Mouse (Mus musculus): ENCODE measurements at regions not wholly inside any gene's neighbourhood (a gene's known extent, or its start where the extent isn't known, plus 50 kb on each side); places are given as distances from the start of the nearest gene placed in this dataset.

DNA sequence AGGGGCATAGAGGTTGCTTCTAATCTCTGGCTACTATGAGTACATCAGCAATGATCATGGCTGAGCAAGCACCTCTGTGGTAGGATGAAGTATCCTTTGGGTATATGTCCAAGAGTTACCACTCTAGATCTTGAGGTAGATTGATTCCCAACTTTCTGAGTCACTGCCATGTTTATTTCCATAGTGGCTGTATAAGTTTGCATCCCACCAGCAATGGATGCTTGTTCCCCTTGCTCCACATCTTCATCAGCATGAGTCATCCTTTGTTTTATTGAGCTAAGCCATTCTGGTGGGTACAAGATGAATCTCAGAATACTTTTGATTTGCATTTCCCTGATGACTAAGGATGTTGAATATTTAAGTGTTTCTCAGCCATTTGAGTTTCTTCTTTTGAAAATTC, 86.8 kb upstream of the Irx5 start:
- TF ChIP-seq CTCF (IDR thresholded peaks at IDR 0.05) = no peak
- no peak for TF ChIP-seq EP300 (IDR thresholded peaks at IDR 0.05)

Data from lung, postnatal 0 days (tissue).